Mouse (Mus musculus) lung, postnatal 25 days (tissue): ENCODE measurements around the gene Fcgrt.
"Not testable (repeated sequence)": the region's sequence is repeated elsewhere in the genome, so short reads cannot be mapped to it uniquely, and the experiment has no call there.

ENCODE experiments used
- DNase-seq: peaks from one replicate; pipeline ENCODE4 v3.0.0; 2022; ENCODE audit warnings: low spot score

The Fcgrt gene

GRCm38 (mm10) chr7:45103652-45104180 is at the start of gene Fcgrt:
Gene Fcgrt, minus strand, starts transcription at chr7:45103851.
- peak; percentile 98 for DNase-seq

- DNase-seq = not testable (repeated sequence)
Measured at GRCm38 (mm10) chr7:45153052-45153451, 49.4 kb upstream of the Fcgrt start.

- DNase-seq = peak; percentile 77
Measured at GRCm38 (mm10) chr7:45151303-45151702, 47.7 kb upstream of the Fcgrt start.

GRCm38 (mm10) chr7:45150321-45150720 is 46.7 kb upstream of the Fcgrt start:
- DNase-seq = no peak

GRCm38 (mm10) chr7:45149545-45149944 is 45.9 kb upstream of the Fcgrt start:
- peak; percentile 53 for DNase-seq

GRCm38 (mm10) chr7:45148534-45149098 is 45.0 kb upstream of the Fcgrt start:
- DNase-seq = no peak

GRCm38 (mm10) chr7:45147899-45148298 is 44.2 kb upstream of the Fcgrt start:
- DNase-seq = no peak

GRCm38 (mm10) chr7:45147267-45147666 is 43.6 kb upstream of the Fcgrt start:
- no peak for DNase-seq

- DNase-seq = no peak
Measured at GRCm38 (mm10) chr7:45145460-45145859, 41.8 kb upstream of the Fcgrt start.

- peak; percentile 45 for DNase-seq
Measured at GRCm38 (mm10) chr7:45144368-45145174, 40.9 kb upstream of the Fcgrt start.

GRCm38 (mm10) chr7:45141914-45142313 is 38.3 kb upstream of the Fcgrt start:
- no peak for DNase-seq

- no peak for DNase-seq
Measured at GRCm38 (mm10) chr7:45141319-45141718, 37.7 kb upstream of the Fcgrt start.

GRCm38 (mm10) chr7:45139904-45140723 is 36.5 kb upstream of the Fcgrt start:
- DNase-seq = no peak

- DNase-seq = no peak
Measured at GRCm38 (mm10) chr7:45138403-45138802, 34.8 kb upstream of the Fcgrt start.

- no peak for DNase-seq
Measured at GRCm38 (mm10) chr7:45137171-45138006, 33.7 kb upstream of the Fcgrt start.

- peak; percentile 96 for DNase-seq
Measured at GRCm38 (mm10) chr7:45135993-45136567, 32.4 kb upstream of the Fcgrt start, which contains the start of the genes Gm45713 and Flt3l. Gene Gm45713, minus strand, starts transcription at chr7:45136231. Gene Flt3l, minus strand, starts transcription at chr7:45136432.

GRCm38 (mm10) chr7:45135370-45135769 is 31.7 kb upstream of the Fcgrt start:
- no peak for DNase-seq

- no peak for DNase-seq
Measured at GRCm38 (mm10) chr7:45134544-45135026, 30.9 kb upstream of the Fcgrt start.

GRCm38 (mm10) chr7:45133446-45134159 is 30.0 kb upstream of the Fcgrt start:
- no peak for DNase-seq

GRCm38 (mm10) chr7:45131850-45132249 is 28.2 kb upstream of the Fcgrt start:
- DNase-seq = no peak
